Mouse (Mus musculus) heart, adult 2 months (tissue): ENCODE measurements around the gene Erg28.

Source experiments
- CTCF ChIP-seq: fragments of 200-600 bp; IDR thresholded peaks from 2 replicates; pipeline ENCODE4 v1.8.1; 2022; ENCODE audit warnings: antibody characterized with exemption, mild to moderate bottlenecking, moderate library complexity
- EP300 ChIP-seq: fragments of 200-500 bp; IDR thresholded peaks from 2 replicates; pipeline ENCODE4 v1.6.1; 2011; ENCODE audit warnings: low read depth, low read length, control low read depth; ENCODE audit not compliant: insufficient read depth
- POLR2A ChIP-seq: fragments of 200-500 bp; IDR thresholded peaks from 2 replicates; pipeline ENCODE4 v1.6.1; 2011; ENCODE audit warnings: mild to moderate bottlenecking, low read depth, low read length, control low read depth; ENCODE audit not compliant: insufficient read depth

GRCm38 (mm10) chr12:85794094-85794493, 30.3 kb downstream of the Erg28 start:
- TF ChIP-seq POLR2A (no peak), CTCF (no peak), EP300 (no peak)
